Mouse (Mus musculus) midbrain, embryonic 16.5 days (tissue): ENCODE measurements around the gene Fto. TPM values are rescaled to one million over a fixed set of nuclear protein-coding genes. Genes with fewer than 3 reads are reported as not detected.

Source experiments
- ATAC-seq: fragments of 200-750 bp; cut with Nextera tagmentation; 2 replicates; pipeline ENCODE4 v1.8.0; 2017; ENCODE audit warnings: moderate TSS enrichment
- H3K27ac ChIP-seq: fragments of 300-500 bp; sonication (generic); 2 replicates; pipeline ENCODE4 v1.5.1; 2014; ENCODE audit warnings: mild to moderate bottlenecking, low read length, mixed read lengths
- H3K27me3 ChIP-seq: fragments of 300-500 bp; sonication (generic); 2 replicates; pipeline ENCODE4 v1.6.1; 2014; ENCODE audit warnings: low read depth, low read length, mixed read lengths; ENCODE audit not compliant: control insufficient read depth, insufficient read depth
- H3K36me3 ChIP-seq: fragments of 300-500 bp; sonication (generic); 2 replicates; pipeline ENCODE4 v1.6.1; 2014; ENCODE audit warnings: mild to moderate bottlenecking, low read length, moderate library complexity, mixed read lengths; ENCODE audit not compliant: control insufficient read depth, insufficient read depth
- H3K4me1 ChIP-seq: fragments of 300-500 bp; sonication (generic); 2 replicates; pipeline ENCODE4 v1.6.1; 2014; ENCODE audit warnings: mild to moderate bottlenecking, low read length, mixed read lengths; ENCODE audit not compliant: control insufficient read depth, insufficient read depth
- H3K4me2 ChIP-seq: fragments of 300-500 bp; sonication (generic); 2 replicates; pipeline ENCODE4 v1.6.1; 2014; ENCODE audit warnings: mild to moderate bottlenecking, low read length, mixed read lengths
- H3K4me3 ChIP-seq: fragments of 300-500 bp; sonication (generic); 2 replicates; pipeline ENCODE4 v1.5.1; 2014; ENCODE audit warnings: low read depth, mild to moderate bottlenecking, low read length, moderate library complexity, mixed read lengths
- H3K9ac ChIP-seq: fragments of 300-500 bp; sonication (generic); 2 replicates; pipeline ENCODE4 v1.6.1; 2014; ENCODE audit warnings: low read depth, low read length, mixed read lengths
- H3K9me3 ChIP-seq: fragments of 300-500 bp; sonication (generic); replicated peaks from 2 replicates; pipeline ENCODE4 v1.6.1; 2014; ENCODE audit warnings: mild to moderate bottlenecking, low read length, mixed read lengths; ENCODE audit not compliant: control insufficient read depth, poor library complexity, severe bottlenecking
- WGBS: fragments of 180-500 bp; shearing (Covaris S2); extraction: QIAGEN DNeasy Blood & Tissue Kit; methylation state at CpG from one replicate; pipeline ENCODE4 v1.1.7; 2014; 5-methylcytosine and 5-hydroxymethylcytosine counted together
- polyA plus RNA-seq: library from polyadenylated mRNA; unstranded; fragments of >200 nt; fragmentation: Nextera tagmentation; extraction: Ambion mirVana; gene quantifications from 2 replicates; pipeline ENCODE4 v1.2.1, GENCODE M21; 2015

Fto gene
- polyA plus RNA-seq, 1 experiment from 2014 or later = 177 TPM

DNA sequence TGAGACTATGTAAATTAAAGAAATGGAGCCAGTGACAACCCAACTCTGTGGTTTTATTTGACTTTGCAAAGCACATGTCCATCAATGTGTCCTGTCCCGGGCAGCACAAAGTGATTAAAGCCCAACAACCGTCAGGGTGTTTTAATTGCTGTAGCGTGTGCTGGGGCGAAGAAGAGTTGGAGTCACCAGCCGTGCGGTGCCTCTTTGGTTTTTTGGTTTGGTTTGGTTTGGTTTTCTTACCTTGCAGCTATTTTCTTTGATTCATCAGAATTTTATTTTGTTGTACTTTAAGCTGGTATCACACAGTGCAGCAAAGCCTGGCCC lies 263.6 kb downstream of the Fto start:
- no peaks in the 10 kb centered on the region for H3K9me3 ChIP-seq
- H3K4me1 ChIP-seq = peaks cover 10% of the 10 kb centered on the region
- no peaks in the 10 kb centered on the region for H3K27me3 ChIP-seq
- H3K9ac ChIP-seq = no peak overlapping the region
- no peak overlapping the region for H3K4me3 ChIP-seq
- H3K36me3 ChIP-seq = no peaks in the 10 kb centered on the region
- ATAC-seq = no peak
- no peak overlapping the region for H3K4me2 ChIP-seq
- H3K27ac ChIP-seq = no peak overlapping the region
- 30% methylated on average over 6 of the region's 6 CpGs for WGBS

DNA sequence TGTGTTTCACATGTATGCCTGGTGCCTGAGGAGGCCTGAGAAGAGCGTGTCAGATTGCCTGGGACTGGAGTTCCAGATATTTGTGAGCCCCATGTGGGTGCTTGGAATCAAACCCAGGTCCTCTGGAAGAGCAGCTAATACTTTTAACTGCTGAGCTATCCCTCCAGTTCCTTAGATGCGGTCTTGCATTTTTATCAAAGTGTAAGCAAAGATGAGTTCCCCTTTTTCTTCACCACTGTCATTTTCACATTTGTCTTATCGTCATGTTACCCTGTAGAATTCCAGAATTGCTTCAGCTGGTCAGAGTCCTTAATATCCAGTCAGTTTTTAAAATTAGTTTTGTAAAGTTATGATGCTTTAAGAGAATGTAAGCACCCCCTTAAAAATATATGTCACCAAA lies 264.3 kb downstream of the Fto start:
- Histone ChIP-seq H3K36me3 (no peaks in the 10 kb centered on the region), H3K9me3 (no peaks in the 10 kb centered on the region), H3K27ac (no peak overlapping the region), H3K27me3 (no peaks in the 10 kb centered on the region), H3K9ac (no peak overlapping the region), H3K4me1 (peaks cover 10% of the 10 kb centered on the region), H3K4me3 (no peak overlapping the region), H3K4me2 (no peak overlapping the region)
- no peak for ATAC-seq
- WGBS = 95% methylated on average over 3 of the region's 3 CpGs

DNA sequence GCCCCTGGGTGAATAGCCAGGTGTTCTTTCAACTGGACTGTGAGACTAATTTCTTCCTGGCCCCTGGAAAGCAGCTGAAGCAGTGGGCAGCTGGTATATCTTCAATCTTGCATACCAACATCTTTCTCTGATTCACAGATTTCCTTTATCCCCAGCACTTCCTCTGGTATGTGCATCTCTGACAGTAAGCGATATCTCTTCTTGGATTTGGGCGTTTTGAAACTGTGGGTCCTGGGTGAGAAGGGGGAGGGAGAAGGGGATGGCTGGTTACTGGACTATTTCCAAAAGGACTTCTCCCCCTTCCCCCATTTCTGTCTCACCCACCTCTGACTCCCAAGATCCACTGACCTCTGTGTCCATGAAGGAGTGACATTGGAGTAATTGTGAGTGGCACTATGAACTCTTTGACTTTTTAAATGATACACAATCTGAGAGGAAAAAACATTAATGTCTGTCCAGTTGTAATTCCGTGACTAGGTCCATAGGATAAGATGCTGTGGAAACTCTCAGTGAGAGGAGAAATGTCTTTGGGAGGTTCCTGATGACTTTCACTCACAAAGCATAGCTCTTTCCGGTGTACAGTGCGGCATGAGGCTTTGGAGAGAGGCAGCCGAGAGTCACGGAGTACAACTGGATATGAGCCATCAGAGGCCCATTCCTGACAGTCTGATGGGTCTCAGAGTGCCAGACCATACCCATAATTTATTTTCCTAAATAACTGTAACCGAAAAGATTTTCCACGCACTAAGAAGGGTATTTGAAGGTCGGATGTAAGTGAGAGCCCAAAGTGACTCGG lies 271.5 kb downstream of the Fto start:
- Histone ChIP-seq H3K4me2 (no peak overlapping the region), H3K4me3 (no peak overlapping the region), H3K9me3 (no peaks in the 10 kb centered on the region), H3K27ac (no peak overlapping the region), H3K36me3 (no peaks in the 10 kb centered on the region), H3K4me1 (no peaks in the 10 kb centered on the region; the same call in 1 of the 2 replicates), H3K27me3 (no peaks in the 10 kb centered on the region), H3K9ac (no peak overlapping the region)
- no peak for ATAC-seq
- 88% methylated on average over 11 of the region's 11 CpGs for WGBS

DNA sequence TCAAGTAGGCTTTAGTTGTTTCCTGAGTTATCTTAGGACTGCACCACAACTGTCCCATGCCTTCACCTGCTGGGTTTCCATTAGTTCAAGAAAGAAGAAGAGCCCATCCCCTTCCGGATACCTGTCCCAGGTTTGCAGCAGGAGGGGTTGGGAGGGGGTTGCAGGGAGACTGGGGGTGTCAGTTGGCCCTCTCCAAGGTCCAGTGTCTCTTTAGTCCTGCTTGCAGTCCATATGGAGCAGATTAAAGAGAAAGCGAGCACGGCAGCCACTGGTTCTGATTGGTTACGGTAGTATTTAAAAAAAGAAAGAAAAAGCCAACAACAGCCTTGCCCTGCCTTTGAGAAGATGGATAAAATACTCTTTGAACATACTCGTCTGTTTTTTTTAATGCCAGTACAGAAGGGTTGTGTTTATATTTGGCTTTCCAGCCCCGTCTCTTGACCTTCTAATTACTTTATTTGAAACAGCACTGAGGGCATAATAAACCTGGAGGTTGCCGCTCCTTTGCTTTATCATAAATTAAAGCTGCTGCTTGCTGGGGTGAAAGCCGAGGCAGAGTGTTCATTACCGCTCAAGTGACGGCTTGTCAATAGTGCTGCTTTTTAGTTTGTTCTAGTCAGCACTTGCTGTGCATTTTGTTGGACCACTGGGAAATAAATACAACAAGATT lies 279.2 kb downstream of the Fto start:
- no peak overlapping the region for H3K27ac ChIP-seq
- H3K27me3 ChIP-seq = no peaks in the 10 kb centered on the region
- peak overlapping the region; percentile 6; the same call in 1 of the 2 replicates for H3K4me2 ChIP-seq
- no peak overlapping the region for H3K4me3 ChIP-seq
- no peak overlapping the region for H3K9ac ChIP-seq
- 17% methylated on average over 10 of the region's 10 CpGs for WGBS
- ATAC-seq = no peak
- H3K4me1 ChIP-seq = peaks cover 18% of the 10 kb centered on the region
- no peaks in the 10 kb centered on the region for H3K36me3 ChIP-seq
- no peaks in the 10 kb centered on the region for H3K9me3 ChIP-seq

DNA sequence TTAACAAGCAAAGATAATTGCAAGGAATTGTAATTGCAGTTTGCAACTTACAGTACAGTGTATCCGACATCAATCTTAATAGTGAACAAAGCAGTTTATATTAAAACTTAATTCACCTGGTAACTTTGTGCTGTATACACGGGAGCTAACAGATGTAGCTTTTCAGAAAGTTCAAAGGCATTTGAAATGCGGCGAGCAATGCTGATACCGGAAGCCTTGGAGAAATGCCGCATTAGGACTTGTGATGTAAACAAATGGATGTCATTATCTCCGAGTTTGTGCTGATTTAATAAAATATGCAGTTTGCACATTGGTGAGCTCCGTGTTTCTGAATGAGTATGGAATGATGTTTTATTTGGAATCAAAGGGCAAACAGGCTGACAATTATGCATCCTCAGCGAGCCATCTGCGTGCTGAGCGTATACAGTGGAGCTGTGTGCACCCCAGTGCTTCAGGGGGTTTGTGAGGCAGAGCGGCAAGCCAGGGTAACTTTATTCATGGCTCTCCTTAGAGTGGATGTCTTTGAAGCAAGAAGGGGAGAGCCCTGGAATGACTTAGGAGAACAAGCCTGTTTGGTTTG lies 280.0 kb downstream of the Fto start:
- no peak overlapping the region for H3K4me3 ChIP-seq
- 0 out of 2 replicates have a peak overlapping the region, but pooled peaks have one; percentile 38 for H3K9ac ChIP-seq
- no peaks in the 10 kb centered on the region for H3K36me3 ChIP-seq
- H3K4me1 ChIP-seq = peaks cover 18% of the 10 kb centered on the region
- no peak for ATAC-seq
- peak overlapping the region; percentile 37 for H3K4me2 ChIP-seq
- H3K9me3 ChIP-seq = no peaks in the 10 kb centered on the region
- 23% methylated on average over 12 of the region's 12 CpGs for WGBS
- no peak overlapping the region for H3K27ac ChIP-seq
- H3K27me3 ChIP-seq = no peaks in the 10 kb centered on the region

DNA sequence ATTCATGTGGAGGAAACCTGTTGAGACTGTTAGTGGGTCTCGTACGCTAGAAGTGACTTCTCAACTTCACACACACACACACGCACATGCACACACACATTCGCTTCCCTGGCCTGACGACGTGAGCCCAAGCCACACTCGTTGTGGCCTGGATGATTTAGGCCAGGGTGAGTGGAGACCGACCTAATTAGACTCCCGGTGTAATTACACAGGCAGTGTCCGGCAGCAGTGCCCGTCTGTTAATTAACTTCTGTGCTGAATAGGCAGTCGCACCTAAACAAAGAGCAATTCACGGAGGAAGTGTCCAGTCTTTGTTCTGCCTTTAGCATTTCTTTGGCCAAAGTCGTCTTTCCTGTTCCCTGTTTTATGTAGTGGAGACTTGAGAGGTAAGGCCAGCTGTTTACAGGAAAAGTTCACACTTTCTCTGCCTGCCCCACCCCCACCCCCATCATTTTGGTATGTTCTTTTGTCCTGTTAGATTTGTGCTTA lies 286.1 kb downstream of the Fto start:
- ATAC-seq = no peak
- no peaks in the 10 kb centered on the region for H3K36me3 ChIP-seq
- H3K27ac ChIP-seq = no peak overlapping the region
- H3K4me2 ChIP-seq = no peak overlapping the region
- no peak overlapping the region for H3K9ac ChIP-seq
- WGBS = 49% methylated on average over 14 of the region's 14 CpGs
- H3K27me3 ChIP-seq = no peaks in the 10 kb centered on the region
- no peaks in the 10 kb centered on the region for H3K4me1 ChIP-seq
- H3K4me3 ChIP-seq = no peak overlapping the region
- H3K9me3 ChIP-seq = no peaks in the 10 kb centered on the region

DNA sequence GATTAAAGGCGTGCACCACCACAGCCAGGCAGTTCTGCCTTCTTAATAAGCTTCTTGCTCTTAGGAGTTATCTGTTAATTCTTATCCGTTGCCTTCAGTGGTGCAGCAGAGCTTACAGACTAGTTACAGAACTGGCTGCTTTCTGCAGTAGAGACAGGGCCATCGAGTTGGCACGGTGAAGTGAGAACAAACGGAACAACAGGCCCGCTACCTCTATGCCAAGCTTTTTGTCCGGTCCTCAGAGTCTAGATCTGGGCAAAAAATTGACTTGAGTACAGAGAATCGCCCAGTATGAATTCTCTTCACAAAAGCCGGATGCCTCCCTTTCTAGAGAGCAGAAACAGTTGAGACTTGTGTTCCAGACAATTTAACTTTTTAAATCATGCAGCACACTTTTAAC lies 290.4 kb downstream of the Fto start:
- ATAC-seq = no peak

DNA sequence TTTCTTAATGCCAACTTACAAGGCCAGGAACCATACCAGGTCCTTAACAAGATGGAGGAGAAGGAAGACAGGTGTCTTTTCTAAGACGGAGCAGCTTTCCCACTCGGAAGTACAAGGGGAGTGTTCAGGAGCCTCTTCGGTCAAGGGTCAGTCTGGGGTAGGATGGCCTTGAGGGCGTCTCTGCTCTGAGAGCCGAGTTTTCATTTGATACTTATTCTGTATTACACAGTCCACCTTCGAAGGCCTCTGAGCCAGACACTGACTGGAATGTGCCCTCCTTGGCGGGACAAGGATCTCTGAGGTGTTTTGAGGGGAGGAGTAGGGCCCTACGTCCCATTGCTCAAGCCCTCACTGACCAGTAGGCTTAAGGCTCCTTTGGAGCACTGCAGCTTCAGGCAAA lies 292.6 kb downstream of the Fto start:
- peaks cover 2% of the 10 kb centered on the region for H3K4me1 ChIP-seq
- H3K4me3 ChIP-seq = no peak overlapping the region
- no peak overlapping the region for H3K27ac ChIP-seq
- 92% methylated on average over 8 of the region's 8 CpGs for WGBS
- no peak overlapping the region for H3K4me2 ChIP-seq
- no peaks in the 10 kb centered on the region for H3K27me3 ChIP-seq
- no peak for ATAC-seq
- no peaks in the 10 kb centered on the region for H3K9me3 ChIP-seq
- no peaks in the 10 kb centered on the region for H3K36me3 ChIP-seq
- no peak overlapping the region for H3K9ac ChIP-seq

More for the DNA sequence above, 290.4 kb downstream of the Fto start:
- H3K4me1 ChIP-seq = no peaks in the 10 kb centered on the region
- H3K36me3 ChIP-seq = no peaks in the 10 kb centered on the region
- no peaks in the 10 kb centered on the region for H3K9me3 ChIP-seq
- no peak overlapping the region for H3K27ac ChIP-seq
- WGBS = 92% methylated on average over 9 of the region's 9 CpGs
- H3K4me2 ChIP-seq = no peak overlapping the region
- no peak overlapping the region for H3K4me3 ChIP-seq
- H3K9ac ChIP-seq = no peak overlapping the region
- no peaks in the 10 kb centered on the region for H3K27me3 ChIP-seq

DNA sequence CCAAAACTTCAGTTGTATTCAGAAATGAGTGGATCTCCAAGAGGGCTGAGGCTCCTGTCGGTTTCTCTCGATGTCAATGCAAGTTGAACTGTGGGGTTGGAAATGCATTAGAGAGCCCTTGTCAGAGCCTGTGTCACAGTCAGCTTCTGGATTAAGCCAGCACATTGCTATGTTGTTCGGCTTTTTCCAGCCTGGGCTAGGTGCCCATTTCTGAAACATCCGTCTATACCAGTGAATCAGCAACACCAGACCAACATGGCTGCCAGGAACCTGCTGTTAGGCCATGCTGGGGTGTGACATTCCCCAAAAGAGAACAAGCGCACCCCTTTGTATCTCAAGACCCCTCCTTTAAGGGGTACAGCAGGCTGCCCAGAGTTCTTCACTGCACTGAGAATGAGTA lies 293.8 kb downstream of the Fto start:
- Histone ChIP-seq H3K9me3 (no peaks in the 10 kb centered on the region), H3K4me3 (no peak overlapping the region), H3K9ac (no peak overlapping the region), H3K36me3 (no peaks in the 10 kb centered on the region), H3K27ac (no peak overlapping the region), H3K4me2 (no peak overlapping the region), H3K4me1 (peaks cover 14% of the 10 kb centered on the region), H3K27me3 (no peaks in the 10 kb centered on the region)
- ATAC-seq = no peak
- WGBS = 75% methylated on average over 5 of the region's 5 CpGs
